Mouse (Mus musculus): ENCODE measurements around the gene Acsf3.

DNA sequence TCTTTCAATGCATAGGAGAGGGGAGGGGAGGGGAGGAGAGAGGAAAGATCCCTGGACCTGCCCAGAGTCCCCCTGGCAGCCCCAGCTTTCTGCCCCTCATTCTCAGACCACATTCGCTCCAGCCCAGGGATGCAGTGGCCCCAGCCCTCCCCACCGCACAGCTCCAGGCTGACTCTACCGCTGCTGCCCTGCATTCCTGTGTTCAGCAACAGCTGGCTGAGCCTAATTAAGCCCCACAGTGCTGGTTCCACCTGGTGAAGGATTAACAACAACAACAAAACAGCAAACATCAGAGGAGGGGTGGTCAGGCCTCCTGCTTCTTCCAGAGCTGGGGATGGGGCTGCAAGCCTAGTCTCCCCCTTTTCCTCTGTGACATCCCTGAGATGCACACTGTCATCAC, 46.7 kb upstream of the Acsf3 start:
- TF ChIP-seq CTCF (IDR thresholded peaks at IDR 0.05; ENCODE audit: low read depth): no peak
- no peak for TF ChIP-seq EP300 (IDR thresholded peaks at IDR 0.05; ENCODE audit: low read depth)

All from liver, postnatal 0 days (tissue).